Mouse (Mus musculus) layer of hippocampus, adult 11-12 months (tissue): ENCODE measurements at regions not wholly inside any gene's neighbourhood (a gene's known extent, or its start where the extent isn't known, plus 50 kb on each side); places are given as distances from the start of the nearest gene placed in this dataset.

Experiments
- DNase-seq: peaks from one replicate; pipeline ENCODE4 v3.0.0; 2022; ENCODE audit warnings: low spot score

- no peak for DNase-seq
Measured at GRCm38 (mm10) chr5:46278190-46278589, 420.8 kb upstream of the Lcorl start.

GRCm38 (mm10) chr5:46256730-46257129 lies 399.3 kb upstream of the Lcorl start:
- DNase-seq, result no peak

GRCm38 (mm10) chr5:46253940-46254339 lies 396.5 kb upstream of the Lcorl start:
- no peak for DNase-seq

- DNase-seq, result no peak
Measured at GRCm38 (mm10) chr5:46235364-46236067, 378.1 kb upstream of the Lcorl start.

GRCm38 (mm10) chr5:46232780-46233179 lies 375.4 kb upstream of the Lcorl start:
- DNase-seq, result no peak

- DNase-seq, result no peak
Measured at GRCm38 (mm10) chr5:46228667-46229066, 371.3 kb upstream of the Lcorl start.

- DNase-seq, result no peak
Measured at GRCm38 (mm10) chr5:46212845-46213468, 355.5 kb upstream of the Lcorl start.

- no peak for DNase-seq
Measured at GRCm38 (mm10) chr5:46209076-46209475, 351.7 kb upstream of the Lcorl start.

- no peak for DNase-seq
Measured at GRCm38 (mm10) chr5:46203744-46204143, 346.3 kb upstream of the Lcorl start.

GRCm38 (mm10) chr5:46202457-46202772 lies 345.0 kb upstream of the Lcorl start:
- no peak for DNase-seq

GRCm38 (mm10) chr5:46201639-46202456 lies 344.4 kb upstream of the Lcorl start:
- DNase-seq, result no peak

GRCm38 (mm10) chr5:46186908-46187307 lies 329.5 kb upstream of the Lcorl start:
- DNase-seq, result no peak

GRCm38 (mm10) chr5:46182157-46182556 lies 324.7 kb upstream of the Lcorl start:
- no peak for DNase-seq

- DNase-seq, result no peak
Measured at GRCm38 (mm10) chr5:46172315-46172714, 314.9 kb upstream of the Lcorl start.

GRCm38 (mm10) chr5:46160774-46161173 lies 303.4 kb upstream of the Lcorl start:
- no peak for DNase-seq

GRCm38 (mm10) chr5:46151973-46152372 lies 294.6 kb upstream of the Lcorl start:
- DNase-seq, result no peak

GRCm38 (mm10) chr5:46150825-46151224 lies 293.4 kb upstream of the Lcorl start:
- DNase-seq, result no peak

- no peak for DNase-seq
Measured at GRCm38 (mm10) chr5:46149851-46150615, 292.6 kb upstream of the Lcorl start.

- no peak for DNase-seq
Measured at GRCm38 (mm10) chr5:46139024-46139423, 281.6 kb upstream of the Lcorl start.

GRCm38 (mm10) chr5:46137695-46138094 lies 280.3 kb upstream of the Lcorl start:
- DNase-seq, result no peak

- no peak for DNase-seq
Measured at GRCm38 (mm10) chr5:46108020-46108419, 250.6 kb upstream of the Lcorl start.

- DNase-seq, result no peak
Measured at GRCm38 (mm10) chr5:46103350-46103749, 245.9 kb upstream of the Lcorl start.
